Mouse (Mus musculus) intestine, postnatal 0 days (tissue): Measurements from ENCODE around the gene Txndc16. TPM values are rescaled to one million over a fixed set of nuclear protein-coding genes. Genes with fewer than 3 reads are reported as not detected.

ENCODE experiments used
- ATAC-seq: fragments of 200-750 bp; cut with Nextera tagmentation; 2 replicates; pipeline ENCODE4 v1.8.0; 2017; ENCODE audit warnings: mild to moderate bottlenecking, moderate TSS enrichment, moderate library complexity
- H3K27ac ChIP-seq: fragments of 300-500 bp; sonication (generic); 2 replicates; pipeline ENCODE4 v1.5.1; 2014; ENCODE audit warnings: mild to moderate bottlenecking, low read depth, low read length, moderate library complexity
- H3K27me3 ChIP-seq: fragments of 300-500 bp; sonication (generic); replicated peaks from 2 replicates; pipeline ENCODE4 v1.6.1; 2014; ENCODE audit warnings: low read length, mixed read lengths; ENCODE audit not compliant: control insufficient read depth, insufficient read depth
- H3K36me3 ChIP-seq: fragments of 300-500 bp; sonication (generic); 2 replicates; pipeline ENCODE4 v1.6.1; 2014; ENCODE audit warnings: mild to moderate bottlenecking, moderate library complexity; ENCODE audit not compliant: control insufficient read depth, insufficient read depth
- H3K4me1 ChIP-seq: fragments of 300-500 bp; sonication (generic); replicated peaks from 2 replicates; pipeline ENCODE4 v1.6.1; 2014; ENCODE audit warnings: antibody characterized with exemption, low read length, mixed read lengths; ENCODE audit not compliant: control insufficient read depth, insufficient read depth
- H3K4me2 ChIP-seq: fragments of 300-500 bp; sonication (generic); replicated peaks from 2 replicates; pipeline ENCODE4 v1.6.1; 2014; ENCODE audit warnings: low read depth, mild to moderate bottlenecking, moderate library complexity
- H3K4me3 ChIP-seq: fragments of 300-500 bp; sonication (generic); 2 replicates; pipeline ENCODE4 v1.5.1; 2014; ENCODE audit warnings: low read depth, low read length
- H3K9ac ChIP-seq: fragments of 300-500 bp; sonication (generic); 2 replicates; pipeline ENCODE4 v1.6.1; 2014; ENCODE audit warnings: mild to moderate bottlenecking, low read depth, low read length
- H3K9me3 ChIP-seq: fragments of 300-500 bp; sonication (generic); 2 replicates; pipeline ENCODE4 v1.6.1; 2016; ENCODE audit warnings: mixed run types; ENCODE audit not compliant: control insufficient read depth
- CTCF ChIP-seq: sonication (generic); IDR thresholded peaks from 2 replicates; pipeline ENCODE4 v1.5.1; 2016; ENCODE audit warnings: low read depth, mild to moderate bottlenecking, control low read depth, antibody characterized with exemption, moderate library complexity
- WGBS: fragments of 180-500 bp; shearing (Covaris S2); extraction: QIAGEN DNeasy Blood & Tissue Kit; methylation state at CpG from one replicate; pipeline ENCODE4 v1.1.7; 2014; 5-methylcytosine and 5-hydroxymethylcytosine counted together
- polyA plus RNA-seq: library from polyadenylated mRNA; unstranded; fragments of >200 nt; fragmentation: Nextera tagmentation; extraction: Ambion mirVana; gene quantifications from 2 replicates; pipeline ENCODE4 v1.2.1, GENCODE M21; 2015

The Txndc16 gene
- polyA plus RNA-seq, 1 experiment from 2014 or later = 4.2 TPM

- H3K27ac ChIP-seq = no peak overlapping the region
- no peaks in the 10 kb centered on the region for H3K4me1 ChIP-seq
- ATAC-seq = no peak
- H3K27me3 ChIP-seq = no peaks in the 10 kb centered on the region
- no peak overlapping the region for H3K9ac ChIP-seq
- no peak overlapping the region for H3K4me3 ChIP-seq
- 60% methylated on average over 2 of the region's 2 CpGs for WGBS
- no peak overlapping the region for H3K4me2 ChIP-seq
- TF ChIP-seq CTCF = no peak
- no peaks in the 10 kb centered on the region for H3K36me3 ChIP-seq
- H3K9me3 ChIP-seq = no peaks in the 10 kb centered on the region
Observed at GRCm38 (mm10) chr14:45135961-45136360, 84.2 kb downstream of the Txndc16 start.

GRCm38 (mm10) chr14:45135560-45135959, 84.6 kb downstream of the Txndc16 start:
- no peak overlapping the region for H3K9ac ChIP-seq
- TF ChIP-seq CTCF = no peak
- H3K4me3 ChIP-seq = no peak overlapping the region
- H3K4me1 ChIP-seq = no peaks in the 10 kb centered on the region
- ATAC-seq = no peak
- no peaks in the 10 kb centered on the region for H3K9me3 ChIP-seq
- H3K36me3 ChIP-seq = no peaks in the 10 kb centered on the region
- WGBS = 42% methylated on average over 9 of the region's 9 CpGs
- no peak overlapping the region for H3K27ac ChIP-seq
- no peaks in the 10 kb centered on the region for H3K27me3 ChIP-seq
- H3K4me2 ChIP-seq = no peak overlapping the region

- Histone ChIP-seq H3K36me3 (no peaks in the 10 kb centered on the region), H3K27ac (no peak overlapping the region), H3K4me3 (no peak overlapping the region), H3K27me3 (no peaks in the 10 kb centered on the region), H3K9me3 (no peaks in the 10 kb centered on the region), H3K9ac (no peak overlapping the region), H3K4me2 (no peak overlapping the region), H3K4me1 (0 out of 2 replicates have a peak, but pooled peaks cover 2% of the 10 kb centered on the region)
- no peak for ATAC-seq
- no peak for TF ChIP-seq CTCF
- WGBS = 26% methylated on average over 4 of the region's 4 CpGs
Observed at GRCm38 (mm10) chr14:45118359-45118758, 101.8 kb downstream of the Txndc16 start.

- Histone ChIP-seq H3K4me3 (no peak overlapping the region), H3K4me2 (no peak overlapping the region), H3K27ac (no peak overlapping the region), H3K4me1 (no peaks in the 10 kb centered on the region), H3K9me3 (no peaks in the 10 kb centered on the region), H3K36me3 (no peaks in the 10 kb centered on the region), H3K27me3 (no peaks in the 10 kb centered on the region), H3K9ac (no peak overlapping the region)
- TF ChIP-seq CTCF = no peak
- ATAC-seq = no peak
- whole genome bisulfite sequencing = 87% methylated on average over 8 of the region's 8 CpGs
Observed at GRCm38 (mm10) chr14:45102201-45102600, 117.9 kb downstream of the Txndc16 start.

- no peak for ATAC-seq
- no peak overlapping the region for H3K4me3 ChIP-seq
- no peaks in the 10 kb centered on the region for H3K27me3 ChIP-seq
- TF ChIP-seq CTCF = no peak
- 70% methylated on average over 3 of the region's 3 CpGs for WGBS
- H3K27ac ChIP-seq = no peak overlapping the region
- no peaks in the 10 kb centered on the region for H3K9me3 ChIP-seq
- no peak overlapping the region for H3K9ac ChIP-seq
- no peaks in the 10 kb centered on the region for H3K36me3 ChIP-seq
- no peaks in the 10 kb centered on the region for H3K4me1 ChIP-seq
- H3K4me2 ChIP-seq = no peak overlapping the region
Observed at GRCm38 (mm10) chr14:45092327-45092726, 127.8 kb downstream of the Txndc16 start.

- WGBS = 70% methylated on average over 4 of the region's 4 CpGs
- Histone ChIP-seq H3K27me3 (no peaks in the 10 kb centered on the region), H3K4me1 (no peaks in the 10 kb centered on the region), H3K4me2 (no peak overlapping the region), H3K9me3 (no peaks in the 10 kb centered on the region), H3K9ac (no peak overlapping the region), H3K4me3 (no peak overlapping the region), H3K36me3 (no peaks in the 10 kb centered on the region), H3K27ac (no peak overlapping the region)
- no peak for TF ChIP-seq CTCF
- no peak for ATAC-seq
Observed at GRCm38 (mm10) chr14:45090011-45090410, 130.1 kb downstream of the Txndc16 start.
